Mouse (Mus musculus) heart, embryonic 11.5 days (tissue): ENCODE results near the gene Inha. TPM values are rescaled to one million over a fixed set of nuclear protein-coding genes. Genes with fewer than 3 reads are reported as not detected.

Experiments used
- ATAC-seq: fragments of 200-750 bp; cut with Nextera tagmentation; replicated peaks from 2 replicates; pipeline ENCODE4 v1.8.0; 2017; ENCODE audit warnings: moderate library complexity; ENCODE audit not compliant: insufficient number of reproducible peaks, low FRiP score, low TSS enrichment
- H3K27ac ChIP-seq: fragments of 300-500 bp; sonication (generic); 2 replicates; pipeline ENCODE4 v1.5.1; 2014; ENCODE audit warnings: mild to moderate bottlenecking, low read depth, low read length
- H3K27me3 ChIP-seq: fragments of 300-500 bp; sonication (generic); 2 replicates; pipeline ENCODE4 v1.6.1; 2014; ENCODE audit warnings: mild to moderate bottlenecking, low read length, mixed read lengths; ENCODE audit not compliant: control insufficient read depth, insufficient read depth
- H3K36me3 ChIP-seq: fragments of 300-500 bp; sonication (generic); 2 replicates; pipeline ENCODE4 v1.6.1; 2014; ENCODE audit warnings: mild to moderate bottlenecking, low read length, moderate library complexity, mixed read lengths; ENCODE audit not compliant: control insufficient read depth, insufficient read depth
- H3K4me1 ChIP-seq: fragments of 300-500 bp; sonication (generic); 2 replicates; pipeline ENCODE4 v1.6.1; 2014; ENCODE audit warnings: low read length; ENCODE audit not compliant: control insufficient read depth, insufficient read depth
- H3K4me2 ChIP-seq: fragments of 300-500 bp; sonication (generic); 2 replicates; pipeline ENCODE4 v1.6.1; 2014; ENCODE audit warnings: mild to moderate bottlenecking, moderate library complexity
- H3K4me3 ChIP-seq: fragments of 300-500 bp; sonication (generic); 2 replicates; pipeline ENCODE4 v1.5.1; 2014; ENCODE audit warnings: low read depth, low read length
- H3K9ac ChIP-seq: fragments of 300-500 bp; sonication (generic); 2 replicates; pipeline ENCODE4 v1.6.1; 2014; ENCODE audit warnings: mild to moderate bottlenecking, low read depth, low read length, moderate library complexity
- H3K9me3 ChIP-seq: fragments of 300-500 bp; sonication (generic); replicated peaks from 2 replicates; pipeline ENCODE4 v1.6.1; 2016; ENCODE audit warnings: low read length; ENCODE audit not compliant: control insufficient read depth
- WGBS: fragments of 180-500 bp; shearing (Covaris S2); extraction: QIAGEN DNeasy Blood & Tissue Kit; methylation state at CpG from one replicate; pipeline ENCODE4 v1.1.7; 2014; ENCODE audit not compliant: insufficient replicate concordance; 5-methylcytosine and 5-hydroxymethylcytosine counted together
- polyA plus RNA-seq: library from polyadenylated mRNA; unstranded; fragments of >200 nt; fragmentation: Nextera tagmentation; extraction: Ambion mirVana; gene quantifications from 2 replicates; pipeline ENCODE4 v1.2.1, GENCODE M21; 2014

Inha gene
- polyA plus RNA-seq, 1 experiment from 2014 or later = 4.8 TPM

GRCm38 (mm10) chr1:75509586-75509985 is 2.7 kb downstream of the Inha start:
- 43% methylated on average over 20 of the region's 20 CpGs for WGBS
- Histone ChIP-seq H3K4me2 (peak overlapping the region; percentile 29), H3K36me3 (no peaks in the 10 kb centered on the region), H3K27me3 (no peaks in the 10 kb centered on the region), H3K27ac (peak overlapping the region; percentile 86), H3K4me1 (peaks cover 55% of the 10 kb centered on the region), H3K9me3 (no peaks in the 10 kb centered on the region), H3K9ac (peak overlapping the region; percentile 23; the same call in 1 of the 2 replicates), H3K4me3 (no peak overlapping the region)
- no peak for ATAC-seq

DNA sequence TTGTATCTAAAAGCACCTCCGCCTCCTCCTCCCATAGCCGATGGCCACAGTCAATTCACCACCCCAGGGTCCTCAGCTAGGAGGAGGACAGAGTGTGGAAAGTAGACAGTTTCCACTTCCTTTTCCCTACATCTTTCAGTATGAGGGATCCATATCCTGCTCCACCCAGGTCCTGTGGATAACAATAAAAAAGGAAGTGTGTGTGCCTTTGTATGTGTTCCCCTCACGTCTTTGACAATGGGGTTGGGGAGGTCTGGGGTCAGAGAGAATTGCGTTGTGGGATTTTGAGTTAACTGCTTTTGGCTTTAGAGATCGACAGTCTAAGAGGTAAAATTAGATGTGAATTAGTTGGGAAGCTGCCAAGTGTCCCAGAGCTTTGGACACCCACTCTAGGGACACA is 3.3 kb downstream of the Inha start:
- no peaks in the 10 kb centered on the region for H3K36me3 ChIP-seq
- no peaks in the 10 kb centered on the region for H3K27me3 ChIP-seq
- H3K27ac ChIP-seq = peak overlapping the region; percentile 86
- peaks cover 57% of the 10 kb centered on the region for H3K4me1 ChIP-seq
- ATAC-seq = no peak
- H3K4me3 ChIP-seq = no peak overlapping the region
- no peak overlapping the region for H3K9ac ChIP-seq
- no peaks in the 10 kb centered on the region for H3K9me3 ChIP-seq
- no peak overlapping the region for H3K4me2 ChIP-seq
- WGBS = 45% methylated on average over 5 of the region's 5 CpGs

GRCm38 (mm10) chr1:75511437-75512210 is 4.7 kb downstream of the Inha start:
- Histone ChIP-seq H3K9me3 (no peaks in the 10 kb centered on the region), H3K4me1 (peaks cover 60% of the 10 kb centered on the region), H3K27me3 (no peaks in the 10 kb centered on the region), H3K4me2 (peak overlapping the region; percentile 20; the same call in 1 of the 2 replicates), H3K4me3 (no peak overlapping the region), H3K27ac (peak overlapping the region; percentile 86), H3K9ac (peak overlapping the region; percentile 1; the same call in 1 of the 2 replicates), H3K36me3 (no peaks in the 10 kb centered on the region)
- 25% methylated on average over 4 of the region's 4 CpGs for WGBS
- ATAC-seq = peak; percentile 25

GRCm38 (mm10) chr1:75512550-75512949 is 5.7 kb downstream of the Inha start:
- Histone ChIP-seq H3K4me2 (no peak overlapping the region), H3K4me1 (peaks cover 57% of the 10 kb centered on the region), H3K9me3 (no peaks in the 10 kb centered on the region), H3K36me3 (no peaks in the 10 kb centered on the region), H3K9ac (no peak overlapping the region), H3K4me3 (no peak overlapping the region), H3K27ac (peak overlapping the region; percentile 86), H3K27me3 (no peaks in the 10 kb centered on the region)
- no peak for ATAC-seq
- WGBS = 78% methylated on average over 3 of the region's 3 CpGs

GRCm38 (mm10) chr1:75516703-75517380 is 10.0 kb downstream of the Inha start:
- Histone ChIP-seq H3K9me3 (no peaks in the 10 kb centered on the region), H3K4me1 (peaks cover 35% of the 10 kb centered on the region), H3K36me3 (no peaks in the 10 kb centered on the region), H3K27ac (peak overlapping the region; percentile 66), H3K4me2 (no peak overlapping the region), H3K27me3 (no peaks in the 10 kb centered on the region), H3K4me3 (no peak overlapping the region), H3K9ac (no peak overlapping the region)
- WGBS = 48% methylated on average over 15 of the region's 15 CpGs
- ATAC-seq = no peak

- no peak overlapping the region for H3K4me3 ChIP-seq
- no peaks in the 10 kb centered on the region for H3K36me3 ChIP-seq
- H3K27me3 ChIP-seq = no peaks in the 10 kb centered on the region
- H3K27ac ChIP-seq = no peak overlapping the region
- H3K4me1 ChIP-seq = peaks cover 30% of the 10 kb centered on the region
- no peak overlapping the region for H3K4me2 ChIP-seq
- H3K9me3 ChIP-seq = no peaks in the 10 kb centered on the region
- H3K9ac ChIP-seq = no peak overlapping the region
- WGBS = 71% methylated on average over 3 of the region's 4 CpGs
- no peak for ATAC-seq
Observed at GRCm38 (mm10) chr1:75517984-75518383, 11.1 kb downstream of the Inha start.

DNA sequence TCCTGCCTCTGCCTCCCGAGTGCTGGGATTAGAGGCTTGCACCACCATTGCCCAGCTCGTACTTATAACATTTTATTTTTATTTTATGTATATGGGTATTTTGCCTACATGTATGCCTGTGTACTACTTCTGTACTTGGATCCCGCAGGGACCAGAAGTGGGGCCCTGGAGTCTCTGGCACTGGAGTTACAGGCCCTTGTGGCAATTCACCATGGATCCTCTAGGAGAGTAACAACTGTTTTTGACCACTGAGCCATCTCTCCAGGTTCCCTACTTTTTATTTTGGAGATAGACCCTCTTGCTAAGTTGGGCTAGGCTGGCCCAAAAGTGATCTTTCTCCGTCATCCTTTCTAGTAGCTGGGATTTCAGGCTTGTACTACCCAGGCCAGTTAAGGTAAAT is 11.6 kb downstream of the Inha start:
- Histone ChIP-seq H3K27ac (no peak overlapping the region), H3K36me3 (no peaks in the 10 kb centered on the region), H3K4me3 (no peak overlapping the region), H3K27me3 (no peaks in the 10 kb centered on the region), H3K4me2 (no peak overlapping the region), H3K9ac (no peak overlapping the region), H3K4me1 (peaks cover 27% of the 10 kb centered on the region), H3K9me3 (no peaks in the 10 kb centered on the region)
- ATAC-seq = no peak
- WGBS = 88% methylated on average over 4 of the region's 4 CpGs

DNA sequence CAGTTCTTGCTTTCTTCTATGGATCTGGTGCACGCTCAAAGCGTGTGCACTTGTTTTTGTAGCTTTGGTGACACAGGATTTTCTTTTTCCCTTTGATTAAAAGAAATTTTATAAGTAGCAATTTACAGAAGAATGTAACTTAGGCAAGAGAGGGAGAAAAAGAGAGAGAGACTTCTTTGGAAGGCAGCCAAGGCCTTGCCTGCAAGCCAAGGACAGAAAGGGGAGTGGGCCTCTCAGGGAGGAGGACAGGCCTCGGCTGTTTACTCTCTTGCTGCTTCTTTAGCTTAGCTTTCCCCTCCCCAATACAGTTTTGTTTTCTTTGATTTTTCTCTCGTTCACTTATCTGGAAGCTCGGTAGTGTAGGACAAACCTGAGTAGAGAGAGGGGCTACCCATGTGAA is 12.7 kb downstream of the Inha start:
- H3K4me3 ChIP-seq = no peak overlapping the region
- peaks cover 27% of the 10 kb centered on the region for H3K4me1 ChIP-seq
- no peak for ATAC-seq
- H3K36me3 ChIP-seq = no peaks in the 10 kb centered on the region; the same call in 1 of the 2 replicates
- 65% methylated on average over 5 of the region's 5 CpGs for WGBS
- H3K9ac ChIP-seq = no peak overlapping the region
- H3K27ac ChIP-seq = peak overlapping the region; percentile 10
- H3K9me3 ChIP-seq = no peaks in the 10 kb centered on the region
- H3K4me2 ChIP-seq = no peak overlapping the region
- H3K27me3 ChIP-seq = no peaks in the 10 kb centered on the region
